Mouse (Mus musculus) embryonic facial prominence, embryonic 15.5 days (tissue): ENCODE data around the gene Abcc4. TPM values are rescaled to one million over a fixed set of nuclear protein-coding genes. Genes with fewer than 3 reads are reported as not detected.

Source experiments
- ATAC-seq: fragments of 200-750 bp; cut with Nextera tagmentation; 2 replicates; pipeline ENCODE4 v1.8.0; 2017; ENCODE audit warnings: low read depth, moderate TSS enrichment; ENCODE audit not compliant: insufficient number of reproducible peaks, low FRiP score, low TSS enrichment
- H3K27ac ChIP-seq: fragments of 300-500 bp; sonication (generic); replicated peaks from 2 replicates; pipeline ENCODE4 v1.5.1; 2015; ENCODE audit warnings: mild to moderate bottlenecking, inconsistent platforms
- H3K27me3 ChIP-seq: fragments of 300-500 bp; sonication (generic); 2 replicates; pipeline ENCODE4 v1.6.1; 2015; ENCODE audit warnings: inconsistent platforms
- H3K36me3 ChIP-seq: fragments of 300-500 bp; sonication (generic); 2 replicates; pipeline ENCODE4 v1.6.1; 2015; ENCODE audit warnings: mild to moderate bottlenecking, inconsistent platforms
- H3K4me1 ChIP-seq: fragments of 300-500 bp; sonication (generic); 2 replicates; pipeline ENCODE4 v1.6.1; 2015; ENCODE audit warnings: inconsistent platforms
- H3K4me2 ChIP-seq: fragments of 300-500 bp; sonication (generic); replicated peaks from 2 replicates; pipeline ENCODE4 v1.6.1; 2015; ENCODE audit warnings: mild to moderate bottlenecking, inconsistent platforms
- H3K4me3 ChIP-seq: fragments of 300-500 bp; sonication (generic); replicated peaks from 2 replicates; pipeline ENCODE4 v1.5.1; 2015; ENCODE audit warnings: mild to moderate bottlenecking, inconsistent platforms
- H3K9ac ChIP-seq: fragments of 300-500 bp; sonication (generic); 2 replicates; pipeline ENCODE4 v1.6.1; 2015; ENCODE audit warnings: inconsistent platforms
- H3K9me3 ChIP-seq: fragments of 300-500 bp; sonication (generic); replicated peaks from 2 replicates; pipeline ENCODE4 v1.6.1; 2016; ENCODE audit warnings: inconsistent platforms
- WGBS: fragments of 180-500 bp; shearing (Covaris S2); methylation state at CpG from one replicate; pipeline ENCODE4 v1.1.7; 2015; 5-methylcytosine and 5-hydroxymethylcytosine counted together
- polyA plus RNA-seq: library from polyadenylated mRNA; unstranded; fragments of >200 nt; fragmentation: Nextera tagmentation; extraction: Ambion mirVana; gene quantifications from 2 replicates; pipeline ENCODE4 v1.2.1, GENCODE M21; 2015

Gene Abcc4
- polyA plus RNA-seq, 1 experiment from 2014 or later, result 4.3 TPM

DNA sequence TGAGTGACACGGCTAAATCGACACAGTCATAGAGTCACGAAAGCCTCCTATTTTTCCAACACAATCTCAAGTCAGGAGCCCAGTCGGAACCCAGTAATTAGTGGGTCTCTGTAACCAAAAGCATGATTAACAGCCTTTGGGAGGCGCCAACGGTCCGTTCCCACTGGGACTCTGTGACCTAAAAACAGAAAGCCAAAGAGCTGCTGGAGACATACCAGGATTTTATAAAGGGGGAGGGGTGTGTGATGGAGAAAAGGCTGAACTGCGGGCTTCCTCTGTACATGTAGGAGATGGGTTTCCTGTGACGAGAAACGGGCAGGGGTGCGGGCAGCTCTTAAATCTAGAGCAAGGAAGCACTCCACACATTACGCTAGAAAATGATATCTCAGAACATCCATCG lies 136.4 kb downstream of the Abcc4 start:
- no peak for ATAC-seq
- H3K36me3 ChIP-seq, result no peaks in the 10 kb centered on the region
- no peaks in the 10 kb centered on the region for H3K27me3 ChIP-seq
- H3K9me3 ChIP-seq, result no peaks in the 10 kb centered on the region
- no peak overlapping the region for H3K27ac ChIP-seq
- WGBS, result 83% methylated on average over 13 of the region's 13 CpGs
- H3K4me2 ChIP-seq, result no peak overlapping the region
- no peak overlapping the region for H3K9ac ChIP-seq
- peaks cover 12% of the 10 kb centered on the region; the same call in 1 of the 2 replicates for H3K4me1 ChIP-seq
- no peak overlapping the region for H3K4me3 ChIP-seq

DNA sequence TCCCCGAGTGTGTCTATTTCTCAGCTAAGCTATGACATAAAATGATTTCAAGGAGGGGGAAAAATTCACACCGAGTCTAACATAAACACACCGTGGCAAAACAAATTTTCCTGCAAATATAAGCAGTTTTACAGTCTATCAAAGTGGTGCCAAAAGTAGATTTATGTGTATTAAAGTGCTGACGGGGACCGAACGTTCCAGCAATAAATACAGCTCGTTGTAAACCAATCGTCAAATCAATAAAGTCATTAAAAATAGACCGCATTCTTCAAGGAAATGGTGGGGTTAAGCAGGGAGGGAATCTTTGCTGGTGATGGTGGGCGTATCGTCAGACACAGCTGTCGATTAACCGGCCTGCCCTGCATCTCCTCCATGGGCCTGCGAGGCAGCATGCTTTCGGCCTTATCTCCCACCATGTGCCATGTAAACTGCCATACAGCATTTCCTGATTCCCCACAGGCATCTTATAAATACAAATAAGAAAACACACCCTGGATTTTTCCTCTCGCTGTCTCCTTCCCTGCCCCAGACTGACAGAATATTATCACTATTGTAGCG lies 137.8 kb downstream of the Abcc4 start:
- 56% methylated on average over 17 of the region's 17 CpGs for WGBS
- no peaks in the 10 kb centered on the region for H3K9me3 ChIP-seq
- no peak overlapping the region for H3K4me3 ChIP-seq
- no peaks in the 10 kb centered on the region for H3K36me3 ChIP-seq
- peaks cover 6% of the 10 kb centered on the region; the same call in 1 of the 2 replicates for H3K4me1 ChIP-seq
- no peak overlapping the region for H3K9ac ChIP-seq
- no peaks in the 10 kb centered on the region for H3K27me3 ChIP-seq
- no peak overlapping the region for H3K27ac ChIP-seq
- ATAC-seq, result no peak
- no peak overlapping the region for H3K4me2 ChIP-seq

DNA sequence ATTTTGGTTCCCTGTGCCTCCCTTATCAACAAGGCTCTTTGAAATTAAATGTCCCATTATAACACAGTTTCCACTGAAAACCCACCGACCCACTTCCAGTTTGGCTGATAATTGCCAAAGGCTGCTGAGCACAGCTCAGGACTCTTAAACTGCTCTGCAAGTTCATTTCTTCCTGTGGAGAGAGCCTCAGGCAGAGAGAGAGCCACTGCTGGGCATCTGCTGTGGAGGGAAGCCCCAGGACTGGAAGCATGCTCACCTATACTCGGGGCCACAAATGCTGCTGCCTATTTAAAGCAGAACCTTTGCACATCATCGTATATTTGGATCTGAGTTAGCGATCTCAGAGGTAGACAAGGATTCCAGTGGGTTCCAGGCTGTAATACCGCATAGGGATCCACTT lies 139.2 kb downstream of the Abcc4 start:
- H3K4me1 ChIP-seq, result peaks cover 4% of the 10 kb centered on the region; the same call in 1 of the 2 replicates
- H3K27ac ChIP-seq, result no peak overlapping the region
- no peak overlapping the region for H3K4me3 ChIP-seq
- no peaks in the 10 kb centered on the region for H3K36me3 ChIP-seq
- H3K9me3 ChIP-seq, result no peaks in the 10 kb centered on the region
- ATAC-seq, result no peak
- H3K9ac ChIP-seq, result no peak overlapping the region
- H3K27me3 ChIP-seq, result no peaks in the 10 kb centered on the region
- WGBS, result 76% methylated on average over 5 of the region's 5 CpGs
- H3K4me2 ChIP-seq, result no peak overlapping the region

DNA sequence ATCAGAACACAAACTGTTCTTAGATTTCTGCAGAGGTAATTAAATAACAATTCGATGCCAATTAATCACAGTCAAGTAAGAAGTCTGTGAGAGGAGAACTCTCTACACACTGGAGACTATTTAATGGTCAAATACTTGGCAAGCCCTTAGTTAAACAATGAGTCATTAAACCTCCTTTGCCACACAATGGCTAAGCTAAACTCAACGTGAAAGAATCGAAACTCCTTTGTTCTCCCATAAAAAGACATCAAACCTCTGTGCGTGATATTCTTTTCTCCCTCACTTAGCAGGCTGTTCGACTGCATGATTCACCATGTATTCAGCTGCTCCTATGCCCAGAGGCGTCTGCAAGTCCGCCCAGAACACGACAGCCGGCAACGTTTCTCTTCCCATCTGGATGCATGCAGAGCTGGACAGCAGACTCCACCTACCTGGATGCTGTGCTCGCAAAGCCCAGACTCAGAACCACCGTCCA lies 139.8 kb downstream of the Abcc4 start:
- ATAC-seq, result no peak; the same call in 1 of the 2 replicates
- Histone ChIP-seq H3K36me3 (no peaks in the 10 kb centered on the region), H3K27me3 (no peaks in the 10 kb centered on the region), H3K4me3 (no peak overlapping the region), H3K27ac (0 out of 2 replicates have a peak overlapping the region, but pooled peaks have one; percentile 7), H3K4me1 (peaks cover 4% of the 10 kb centered on the region; the same call in 1 of the 2 replicates), H3K4me2 (no peak overlapping the region), H3K9me3 (no peaks in the 10 kb centered on the region), H3K9ac (no peak overlapping the region)
- 35% methylated on average over 12 of the region's 12 CpGs for WGBS

DNA sequence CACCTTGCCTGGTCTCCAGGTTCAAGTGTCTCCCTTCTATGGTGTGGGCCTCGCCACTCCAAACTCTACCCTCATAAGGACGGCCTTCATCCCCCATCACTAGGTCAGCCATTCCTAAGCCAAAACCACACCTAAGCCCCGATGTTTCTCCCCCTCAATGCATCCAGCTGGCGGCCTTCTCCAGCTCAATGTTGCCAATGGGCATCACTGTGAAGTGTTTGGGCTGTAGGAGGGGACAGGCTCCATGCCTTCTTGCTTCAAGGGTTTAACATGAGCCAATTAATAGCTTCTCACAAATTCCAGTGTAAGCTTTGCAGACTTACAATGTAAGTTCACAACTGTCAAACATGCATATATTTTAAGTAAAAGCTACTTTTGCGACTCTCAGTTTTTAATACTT lies 140.3 kb downstream of the Abcc4 start:
- Histone ChIP-seq H3K27ac (no peak overlapping the region), H3K9me3 (no peaks in the 10 kb centered on the region), H3K27me3 (no peaks in the 10 kb centered on the region), H3K36me3 (no peaks in the 10 kb centered on the region), H3K9ac (no peak overlapping the region), H3K4me2 (no peak overlapping the region), H3K4me3 (no peak overlapping the region), H3K4me1 (peaks cover 4% of the 10 kb centered on the region; the same call in 1 of the 2 replicates)
- no peak for ATAC-seq
- 83% methylated on average over 5 of the region's 5 CpGs for WGBS

GRCm38 (mm10) chr14:118563570-118563969 lies 142.4 kb downstream of the Abcc4 start:
- H3K9ac ChIP-seq, result no peak overlapping the region
- H3K4me1 ChIP-seq, result peaks cover 4% of the 10 kb centered on the region; the same call in 1 of the 2 replicates
- no peaks in the 10 kb centered on the region for H3K36me3 ChIP-seq
- WGBS, result 75% methylated on average over 8 of the region's 8 CpGs
- no peak overlapping the region for H3K4me3 ChIP-seq
- H3K4me2 ChIP-seq, result no peak overlapping the region
- no peak overlapping the region for H3K27ac ChIP-seq
- H3K9me3 ChIP-seq, result no peaks in the 10 kb centered on the region
- no peaks in the 10 kb centered on the region for H3K27me3 ChIP-seq
- ATAC-seq, result no peak

- no peak for ATAC-seq
- Histone ChIP-seq H3K27me3 (no peaks in the 10 kb centered on the region), H3K27ac (peak overlapping the region; percentile 18; the same call in 1 of the 2 replicates), H3K9ac (no peak overlapping the region), H3K4me3 (no peak overlapping the region), H3K36me3 (no peaks in the 10 kb centered on the region), H3K4me1 (peaks cover 14% of the 10 kb centered on the region), H3K4me2 (no peak overlapping the region), H3K9me3 (no peaks in the 10 kb centered on the region)
- WGBS, result 68% methylated on average over 20 of the region's 20 CpGs
Measured at GRCm38 (mm10) chr14:118552901-118553475, 153.0 kb downstream of the Abcc4 start.

GRCm38 (mm10) chr14:118552390-118552789 lies 153.6 kb downstream of the Abcc4 start:
- no peak for ATAC-seq
- Histone ChIP-seq H3K4me2 (peak overlapping the region; percentile 41; the same call in 1 of the 2 replicates), H3K27ac (peak overlapping the region; percentile 44; the same call in 1 of the 2 replicates)

DNA sequence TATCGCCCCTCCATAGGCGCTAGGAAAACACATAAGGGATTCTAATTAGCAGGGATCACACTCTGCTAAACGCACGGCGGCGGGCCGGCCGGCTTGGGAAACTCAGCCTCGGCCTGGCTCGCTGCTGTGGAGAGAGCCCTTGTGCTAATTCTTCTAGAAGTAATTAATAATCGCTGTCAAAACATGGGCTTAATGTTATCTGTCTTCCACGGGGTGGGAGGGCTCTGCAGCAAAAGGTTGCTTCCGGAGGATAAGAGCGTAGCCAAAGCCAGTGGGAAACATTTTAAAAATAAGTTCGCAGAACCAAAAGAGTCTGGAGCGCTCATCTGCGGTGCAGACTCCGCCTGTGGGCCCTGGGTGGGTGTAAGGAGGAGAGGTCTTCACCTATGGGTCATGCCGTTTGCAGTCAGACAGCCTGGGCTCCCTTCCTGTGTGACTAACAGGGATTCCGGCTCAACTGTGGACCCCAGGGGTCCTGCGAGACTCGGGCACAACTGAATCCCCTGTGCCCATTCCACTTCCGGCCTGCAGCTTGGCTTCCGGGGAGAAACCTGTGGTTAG lies 154.2 kb downstream of the Abcc4 start:
- peak overlapping the region; percentile 13; the same call in 1 of the 2 replicates for H3K4me3 ChIP-seq
- peak overlapping the region; percentile 44; the same call in 1 of the 2 replicates for H3K27ac ChIP-seq
- no peaks in the 10 kb centered on the region for H3K36me3 ChIP-seq
- H3K9ac ChIP-seq, result no peak overlapping the region
- H3K4me2 ChIP-seq, result peak overlapping the region; percentile 41
- peaks cover 14% of the 10 kb centered on the region for H3K4me1 ChIP-seq
- no peaks in the 10 kb centered on the region for H3K9me3 ChIP-seq
- WGBS, result 23% methylated on average over 24 of the region's 24 CpGs
- H3K27me3 ChIP-seq, result no peaks in the 10 kb centered on the region
- ATAC-seq, result peak; percentile 51; the same call in 1 of the 2 replicates

More at GRCm38 (mm10) chr14:118552390-118552789, 153.6 kb downstream of the Abcc4 start:
- Histone ChIP-seq H3K36me3 (no peaks in the 10 kb centered on the region), H3K4me1 (peaks cover 14% of the 10 kb centered on the region), H3K9me3 (no peaks in the 10 kb centered on the region), H3K9ac (no peak overlapping the region), H3K27me3 (no peaks in the 10 kb centered on the region), H3K4me3 (no peak overlapping the region)
- WGBS, result 49% methylated on average over 5 of the region's 5 CpGs

DNA sequence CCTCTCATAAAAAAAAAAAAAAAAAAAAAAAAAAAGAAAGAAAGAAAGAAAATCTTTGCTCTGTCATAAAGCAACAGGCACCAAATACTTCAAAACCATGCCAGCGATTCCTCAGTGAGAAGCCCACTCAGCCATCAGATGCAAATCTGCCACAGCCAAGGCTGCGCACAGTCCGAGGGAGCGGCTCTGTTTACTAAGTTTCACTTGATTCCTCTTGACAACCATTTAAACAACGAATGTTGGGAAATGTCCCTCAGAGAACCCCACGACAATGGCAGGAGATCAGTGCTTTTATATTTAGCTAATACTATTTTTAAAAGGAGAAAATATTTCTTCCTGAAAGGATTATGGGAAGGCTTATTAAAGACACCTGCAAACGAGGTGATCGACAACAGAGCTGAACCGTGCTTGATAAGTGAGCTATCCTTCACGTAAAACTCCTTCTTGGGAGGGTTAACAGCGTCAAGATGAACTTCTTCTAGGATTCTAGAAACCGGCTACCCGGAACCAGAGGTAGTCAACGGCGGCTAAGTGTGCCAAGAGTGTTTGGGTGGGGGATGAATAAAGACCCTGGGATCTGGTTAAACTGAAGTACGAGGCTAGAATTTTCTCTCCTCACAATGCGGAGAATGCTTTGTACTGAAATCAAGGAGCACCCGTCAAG lies 154.8 kb downstream of the Abcc4 start:
- H3K9me3 ChIP-seq, result no peaks in the 10 kb centered on the region
- H3K27me3 ChIP-seq, result no peaks in the 10 kb centered on the region
- H3K27ac ChIP-seq, result 0 out of 2 replicates have a peak overlapping the region, but pooled peaks have one; percentile 18
- H3K4me3 ChIP-seq, result peak overlapping the region; percentile 13; the same call in 1 of the 2 replicates
- 37% methylated on average over 18 of the region's 18 CpGs for WGBS
- no peaks in the 10 kb centered on the region for H3K36me3 ChIP-seq
- no peak overlapping the region for H3K9ac ChIP-seq
- no peak for ATAC-seq
- peaks cover 14% of the 10 kb centered on the region for H3K4me1 ChIP-seq
- H3K4me2 ChIP-seq, result peak overlapping the region; percentile 41

DNA sequence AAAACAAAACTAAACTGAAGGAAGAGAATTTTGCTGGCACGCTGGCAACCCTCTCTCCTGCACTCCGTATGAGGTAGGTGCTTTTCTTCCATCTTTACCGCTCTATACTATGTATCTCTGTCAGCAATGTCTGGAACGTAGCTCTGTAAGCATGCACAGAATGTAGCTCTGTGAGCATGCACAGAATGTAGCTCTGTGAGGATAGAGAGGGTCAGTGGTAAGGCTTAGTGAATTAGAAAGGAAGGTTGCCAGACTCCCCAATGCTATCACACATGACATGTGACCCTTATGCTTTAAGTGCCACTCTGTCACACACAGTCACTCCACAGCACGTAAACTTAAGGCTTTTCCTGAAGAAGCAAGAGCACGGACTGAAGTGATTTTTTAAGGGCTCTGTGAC lies 161.5 kb downstream of the Abcc4 start:
- Histone ChIP-seq H3K27me3 (no peaks in the 10 kb centered on the region), H3K4me3 (no peak overlapping the region), H3K4me2 (no peak overlapping the region), H3K27ac (no peak overlapping the region), H3K9ac (no peak overlapping the region), H3K4me1 (no peaks in the 10 kb centered on the region), H3K9me3 (no peaks in the 10 kb centered on the region), H3K36me3 (no peaks in the 10 kb centered on the region)
- WGBS, result 88% methylated on average over 6 of the region's 6 CpGs
- no peak for ATAC-seq
